Mouse (Mus musculus): ENCODE results near the gene F3.

DNA sequence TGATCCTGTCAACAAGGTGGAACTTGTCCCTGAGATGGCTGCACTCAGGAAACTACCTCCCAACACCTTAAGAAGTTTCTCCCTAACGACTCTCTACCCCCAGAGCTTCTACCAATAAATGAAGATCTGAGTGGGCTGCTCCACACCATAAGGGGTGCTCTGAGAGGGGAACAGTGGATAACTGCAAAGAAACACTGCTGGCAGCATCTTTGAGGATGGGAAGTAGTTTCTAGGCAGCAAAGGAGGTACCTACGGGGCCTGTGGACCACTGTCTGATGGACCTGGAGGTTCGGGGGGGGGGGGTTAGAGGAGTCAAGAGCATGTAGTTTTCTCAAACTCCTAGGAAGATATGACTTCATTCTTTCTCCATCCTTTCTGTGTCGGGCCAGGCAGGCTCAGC, 23.9 kb upstream of the F3 start:
- TF ChIP-seq CTCF (IDR thresholded peaks at IDR 0.05; ENCODE audit: low read depth) = no peak
- TF ChIP-seq EP300 (IDR thresholded peaks at IDR 0.05; ENCODE audit: low read depth) = no peak
